Mouse (Mus musculus): ENCODE measurements at regions not wholly inside any gene's neighbourhood (a gene's known extent, or its start where the extent isn't known, plus 50 kb on each side); places are given as distances from the start of the nearest gene placed in this dataset.

DNA sequence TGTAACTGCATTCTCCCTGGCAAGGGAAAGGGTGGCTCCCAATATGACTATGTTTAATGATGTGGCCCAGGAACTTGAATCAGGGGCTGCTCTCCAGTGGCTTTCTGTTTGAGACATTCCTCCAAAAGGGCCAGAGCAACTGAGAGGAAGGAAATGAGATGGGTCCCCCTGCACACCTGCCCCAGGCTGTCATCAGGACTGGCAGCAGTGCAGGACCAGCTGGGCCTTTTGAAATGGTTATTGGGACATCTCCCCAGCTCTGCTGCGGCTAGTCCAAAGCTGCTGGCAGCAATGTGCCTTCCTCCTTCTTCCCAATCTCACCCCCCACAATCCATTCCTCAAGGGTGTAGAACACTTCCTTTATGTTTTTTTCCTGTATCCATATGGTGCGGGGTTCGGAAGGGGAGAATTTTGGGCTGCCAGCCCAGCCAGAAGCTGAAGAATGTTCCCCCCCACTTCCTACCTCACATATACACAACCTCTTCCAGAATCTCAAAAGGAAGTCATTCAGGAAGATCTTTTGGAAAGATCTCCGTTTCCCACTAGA is 304.6 kb upstream of the Tbl1xr1 start:
- H3K9me3 ChIP-seq (replicated peaks; ENCODE audit: low read length): no peaks in the 10 kb centered on the region
- H3K27me3 ChIP-seq (replicated peaks): no peaks in the 10 kb centered on the region
- TF ChIP-seq IRF4 (IDR thresholded peaks at IDR 0.05; ENCODE audit: low read depth, low read length) (no peak), E2F4 (IDR thresholded peaks at IDR 0.05; ENCODE audit: insufficient replicate concordance, low read depth, low read length) (no peak), ELF1 (IDR thresholded peaks at IDR 0.05; ENCODE audit: low read depth, low read length) (no peak), MAX (IDR thresholded peaks at IDR 0.05; ENCODE audit: low read length) (no peak), JUN (IDR thresholded peaks at IDR 0.05; ENCODE audit: insufficient read depth, low read depth, low read length) (no peak), RAD21 (IDR thresholded peaks at IDR 0.05; ENCODE audit: low read depth, low read length) (no peak), MXI1 (IDR thresholded peaks at IDR 0.05; ENCODE audit: low read depth, low read length) (no peak), CHD1 (IDR thresholded peaks at IDR 0.05; ENCODE audit: low read depth, low read length) (no peak), PAX5 (IDR thresholded peaks at IDR 0.05; ENCODE audit: low read length) (no peak), ZKSCAN1 (IDR thresholded peaks at IDR 0.05; ENCODE audit: borderline replicate concordance, low read depth, low read length) (no peak), ETS1 (conservative IDR thresholded peaks at IDR 0.05; ENCODE audit: low read depth, low read length) (no peak), KAT2A (IDR thresholded peaks at IDR 0.05; ENCODE audit: insufficient replicate concordance, low read length) (no peak), POLR2AphosphoS2 (IDR thresholded peaks at IDR 0.05; ENCODE audit: low read depth, low read length) (no peak), NRF1 (IDR thresholded peaks at IDR 0.05; ENCODE audit: low read depth, low read length) (no peak)
- H3K4me2 ChIP-seq (ENCODE audit: insufficient read depth, low read depth, poor library complexity, severe bottlenecking): no peak overlapping the region
- no peak overlapping the region for H3K27ac ChIP-seq (ENCODE audit: insufficient read depth, low read depth)
- DNase-seq (ENCODE audit: extremely low read depth): no peak
- no peaks in the 10 kb centered on the region for H3K79me2 ChIP-seq (replicated peaks; ENCODE audit: control insufficient read depth, extremely low read depth, insufficient read depth, poor library complexity, severe bottlenecking)
- H3K36me3 ChIP-seq (replicated peaks in 1 of 2; ENCODE audit: control insufficient read depth in 1 of 2, insufficient read depth in 1 of 2, low read length in 1 of 2): no peaks in the 10 kb centered on the region
- no peak overlapping the region for H3K9ac ChIP-seq (ENCODE audit: insufficient read depth, low read depth)
- dilution Hi-C loops (cut with MboI; ENCODE audit: extremely low pct_ligation_motif_present, extremely low pct_unique_long_range_greater_than_20kb, low sequenced_read_pairs) (no loop called here), in situ Hi-C loops (cut with MboI; ENCODE audit: low pct_ligation_motif_present, low pct_unique_long_range_greater_than_20kb, low sequenced_read_pairs) (no loop called here)
- no peak overlapping the region for H3K4me3 ChIP-seq (replicated peaks in 1 of 3; ENCODE audit: low read depth in 2 of 3, low read length in 2 of 3, poor library complexity in 1 of 3)
- H3K4me1 ChIP-seq (ENCODE audit: control insufficient read depth in 1 of 2, insufficient read depth in 2 of 2): peaks cover 0 to 9% of the 10 kb centered on the region in 2 experiments; a peak in 2 of 4 replicates

DNA sequence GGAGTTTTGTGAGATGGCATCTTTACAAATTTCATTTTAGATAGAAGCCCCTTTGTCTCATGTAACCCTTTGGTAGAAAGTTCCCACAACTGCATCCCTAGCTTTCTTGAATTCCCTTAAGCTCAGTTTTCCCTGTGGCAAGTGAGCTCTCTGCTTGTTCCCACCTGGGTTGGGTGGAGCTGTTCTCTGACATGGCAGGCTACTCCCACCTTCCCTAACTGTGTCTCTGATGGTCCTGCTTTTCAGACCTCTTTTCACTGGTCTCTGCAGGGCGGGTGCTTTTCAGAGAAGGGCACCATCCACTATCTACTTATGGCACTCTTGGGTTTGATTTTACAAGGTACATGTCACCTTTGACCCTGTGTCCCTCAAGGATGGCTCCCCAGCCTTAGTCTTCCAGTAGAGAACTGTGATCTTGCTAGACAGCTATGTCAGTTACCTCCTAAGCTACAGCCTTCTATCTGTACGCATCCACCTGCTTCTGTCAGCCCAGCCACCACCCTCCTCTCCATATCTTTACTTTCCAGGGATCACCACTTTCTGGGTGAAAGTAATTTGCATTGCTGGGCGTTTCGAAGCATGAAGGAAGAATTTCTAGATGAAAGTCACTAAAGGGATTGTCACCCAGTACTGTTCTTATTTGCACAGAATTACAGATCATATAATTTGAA is 302.1 kb upstream of the Tbl1xr1 start:
- dilution Hi-C loops (cut with MboI; ENCODE audit: extremely low pct_ligation_motif_present, extremely low pct_unique_long_range_greater_than_20kb, low sequenced_read_pairs): no loop called here
- no peak for DNase-seq (ENCODE audit: extremely low read depth)
- H3K4me2 ChIP-seq (ENCODE audit: insufficient read depth, low read depth, poor library complexity, severe bottlenecking): no peak overlapping the region
- no peaks in the 10 kb centered on the region for H3K36me3 ChIP-seq (replicated peaks in 1 of 2; ENCODE audit: control insufficient read depth in 1 of 2, insufficient read depth in 1 of 2, low read length in 1 of 2)
- H3K27me3 ChIP-seq (replicated peaks): no peaks in the 10 kb centered on the region
- H3K79me2 ChIP-seq (replicated peaks; ENCODE audit: control insufficient read depth, extremely low read depth, insufficient read depth, poor library complexity, severe bottlenecking): no peaks in the 10 kb centered on the region
- no peak overlapping the region for H3K27ac ChIP-seq (ENCODE audit: insufficient read depth, low read depth)
- TF ChIP-seq ZNF384 (IDR thresholded peaks at IDR 0.05; ENCODE audit: low read depth, low read length) (no peak), RCOR1 (conservative IDR thresholded peaks at IDR 0.05; ENCODE audit: low read depth, low read length) (no peak), ZMIZ1 (IDR thresholded peaks at IDR 0.05; ENCODE audit: low read depth, low read length) (no peak), TBP (conservative IDR thresholded peaks at IDR 0.05; ENCODE audit: low read depth, low read length) (no peak), CHD1 (IDR thresholded peaks at IDR 0.05; ENCODE audit: low read depth, low read length) (no peak), MEF2A (IDR thresholded peaks at IDR 0.05; ENCODE audit: borderline replicate concordance, low read depth, low read length) (no peak), UBTF (IDR thresholded peaks at IDR 0.05; ENCODE audit: low read depth, low read length) (no peak), PAX5 (IDR thresholded peaks at IDR 0.05; ENCODE audit: low read length) (no peak), MAZ (IDR thresholded peaks at IDR 0.05; ENCODE audit: low read depth, low read length) (no peak), ELF1 (IDR thresholded peaks at IDR 0.05; ENCODE audit: low read depth, low read length) (no peak), GABPA (IDR thresholded peaks at IDR 0.05; ENCODE audit: insufficient replicate concordance, low read depth, low read length) (no peak)
- no peaks in the 10 kb centered on the region for H3K4me1 ChIP-seq (ENCODE audit: control insufficient read depth in 1 of 2, insufficient read depth in 2 of 2)
- no peak overlapping the region for H3K9ac ChIP-seq (ENCODE audit: insufficient read depth, low read depth)
- H3K9me3 ChIP-seq (replicated peaks; ENCODE audit: low read length): no peaks in the 10 kb centered on the region
- in situ Hi-C loops (cut with MboI; ENCODE audit: low pct_ligation_motif_present, low pct_unique_long_range_greater_than_20kb, low sequenced_read_pairs): no loop called here
- no peak overlapping the region for H3K4me3 ChIP-seq (replicated peaks in 1 of 3; ENCODE audit: low read depth in 2 of 3, low read length in 2 of 3, poor library complexity in 1 of 3)

Measured in CH12.LX (cell line).